ENCODE assay signal across 27 mouse cellular contexts in genomic region chr6:28935736-28936135, GRCm38 (mm10).
"Had no signal": no experiment of that assay in that cellular context is flagged by ENCODE, and none has a peak within 500 bp of the region (broad histone marks: within the 10 kb centered on the region; RNA-seq: fewer than 3 reads in every experiment).

No protein-coding gene starts in this region.

- ATAC-seq: forebrain, embryonic 14.5 days; forebrain, embryonic 15.5 days; forebrain, embryonic 16.5 days; forebrain, postnatal 0 days had no signal

- H3K4me2 ChIP-seq: embryonic facial prominence, embryonic 12.5 days; embryonic facial prominence, embryonic 13.5 days; embryonic facial prominence, embryonic 15.5 days; forebrain, embryonic 12.5 days; forebrain, embryonic 15.5 days had no signal

- H3K4me3 ChIP-seq: embryonic facial prominence, embryonic 10.5 days; embryonic facial prominence, embryonic 12.5 days; embryonic facial prominence, embryonic 13.5 days; embryonic facial prominence, embryonic 15.5 days; erythroblast, embryonic 14.5 days; forebrain, embryonic 10.5 days; forebrain, embryonic 12.5 days; forebrain, embryonic 15.5 days; gastrocnemius, adult 2 months; heart, adult 2 months had no signal

- DNase-seq: cerebellum, adult 2 months; cerebellum, adult 8-10 months; cerebellum, adult 9-10 months; cerebellum, adult 9-11 months; cerebellum, postnatal 10 days; cerebellum, postnatal 14 days; cerebellum, postnatal 25 days; cerebellum, postnatal 36 days; embryo, embryonic 11 days; forebrain, postnatal 0 days; gastrocnemius, adult 2 months; gastrocnemius, postnatal 10 days; gastrocnemius, postnatal 14 days; gastrocnemius, postnatal 25 days; gastrocnemius, postnatal 36 days; heart, adult 18-20 months; heart, adult 2 months had no signal

- H3K9me3 ChIP-seq: embryonic facial prominence, embryonic 10.5 days; embryonic facial prominence, embryonic 12.5 days; embryonic facial prominence, embryonic 13.5 days; embryonic facial prominence, embryonic 15.5 days; forebrain, embryonic 10.5 days; forebrain, embryonic 12.5 days; forebrain, embryonic 15.5 days had no signal

- H3K27ac ChIP-seq: embryonic facial prominence, embryonic 10.5 days; embryonic facial prominence, embryonic 12.5 days; embryonic facial prominence, embryonic 13.5 days; embryonic facial prominence, embryonic 15.5 days; forebrain, embryonic 10.5 days; forebrain, embryonic 12.5 days; forebrain, embryonic 15.5 days; gastrocnemius, adult 2 months; heart, adult 2 months had no signal

- H3K27me3 ChIP-seq: embryonic facial prominence, embryonic 12.5 days; embryonic facial prominence, embryonic 13.5 days; embryonic facial prominence, embryonic 15.5 days; forebrain, embryonic 12.5 days; forebrain, embryonic 15.5 days had no signal

- H3K36me3 ChIP-seq: embryonic facial prominence, embryonic 10.5 days; embryonic facial prominence, embryonic 12.5 days; embryonic facial prominence, embryonic 13.5 days; embryonic facial prominence, embryonic 15.5 days; forebrain, embryonic 10.5 days; forebrain, embryonic 12.5 days; forebrain, embryonic 15.5 days had no signal

- H3K9ac ChIP-seq: embryonic facial prominence, embryonic 12.5 days; embryonic facial prominence, embryonic 13.5 days; embryonic facial prominence, embryonic 15.5 days; forebrain, embryonic 12.5 days; forebrain, embryonic 15.5 days; forebrain, postnatal 0 days had no signal
